Mouse (Mus musculus): Measurements from ENCODE around the gene Acaa1a. TPM values are rescaled to one million over a fixed set of nuclear protein-coding genes. Genes with fewer than 3 reads are reported as not detected.
"Not testable (repeated sequence)": the region's sequence is repeated elsewhere in the genome, so short reads cannot be mapped to it uniquely, and the experiment has no call there.

Gene Acaa1a
- polyA plus RNA-seq, 1 experiment from 2014 or later, result 81.6 TPM

GRCm38 (mm10) chr9:119365284-119365683, 25.8 kb downstream of the Acaa1a start, which contains the start of gene Slc22a14:
Slc22a14 (minus strand) TSS chr9:119365553.
- no peak within 1 kb of the TSS for H3K9ac ChIP-seq (ENCODE audit: low read length)
- peaks cover 12 to 13% of the 10 kb centered on the region in 2 experiments; a peak in 3 of 4 replicates for H3K4me1 ChIP-seq (ENCODE audit: control insufficient read depth in 2 of 2, insufficient read depth in 2 of 2, low read length in 2 of 2)
- H3K4me2 ChIP-seq (ENCODE audit: low read length), result no peak within 1 kb of the TSS
- 49% methylated on average over 7 of the region's 7 CpGs for WGBS
- H3K27me3 ChIP-seq (ENCODE audit: control insufficient read depth, insufficient read depth, low read length), result no peaks in the 10 kb centered on the region
- no peak for ATAC-seq (ENCODE audit: insufficient number of reproducible peaks, insufficient read depth, low FRiP score, low read depth)
- no peak within 1 kb of the TSS for H3K27ac ChIP-seq (replicated peaks in 1 of 2; ENCODE audit: control insufficient read depth in 1 of 2, insufficient read depth in 1 of 2, low read depth in 2 of 2, low read length in 2 of 2)
- no peak within 1 kb of the TSS for H3K4me3 ChIP-seq (ENCODE audit: control insufficient read depth in 1 of 2, insufficient read depth in 1 of 2, low read depth in 1 of 2, low read length in 2 of 2)
- no peaks in the 10 kb centered on the region; the same call in 1 of the 2 replicates for H3K36me3 ChIP-seq (ENCODE audit: control insufficient read depth, insufficient read depth, low read length)
- no peaks in the 10 kb centered on the region for H3K9me3 ChIP-seq (ENCODE audit: control insufficient read depth, low read length)

- Histone ChIP-seq H3K4me2 (ENCODE audit: low read length) (no peak overlapping the region), H3K36me3 (ENCODE audit: control insufficient read depth, insufficient read depth, low read length) (no peaks in the 10 kb centered on the region; the same call in 1 of the 2 replicates), H3K9me3 (ENCODE audit: control insufficient read depth, low read length) (no peaks in the 10 kb centered on the region), H3K27me3 (ENCODE audit: control insufficient read depth, insufficient read depth, low read length) (no peaks in the 10 kb centered on the region), H3K27ac (replicated peaks in 1 of 2; ENCODE audit: control insufficient read depth in 1 of 2, insufficient read depth in 1 of 2, low read depth in 2 of 2, low read length in 2 of 2) (no peak overlapping the region), H3K4me1 (ENCODE audit: control insufficient read depth in 2 of 2, insufficient read depth in 2 of 2, low read length in 2 of 2) (peaks cover 3 to 4% of the 10 kb centered on the region in 2 experiments; a peak in 3 of 4 replicates), H3K4me3 (ENCODE audit: control insufficient read depth in 1 of 2, insufficient read depth in 1 of 2, low read depth in 1 of 2, low read length in 2 of 2) (no peak overlapping the region), H3K9ac (ENCODE audit: low read length) (no peak overlapping the region)
- no peak for ATAC-seq (ENCODE audit: insufficient number of reproducible peaks, insufficient read depth, low FRiP score, low read depth)
- WGBS, result 95% methylated on average over 3 of the region's 3 CpGs
Measured at GRCm38 (mm10) chr9:119368367-119368766, 28.9 kb downstream of the Acaa1a start.

DNA sequence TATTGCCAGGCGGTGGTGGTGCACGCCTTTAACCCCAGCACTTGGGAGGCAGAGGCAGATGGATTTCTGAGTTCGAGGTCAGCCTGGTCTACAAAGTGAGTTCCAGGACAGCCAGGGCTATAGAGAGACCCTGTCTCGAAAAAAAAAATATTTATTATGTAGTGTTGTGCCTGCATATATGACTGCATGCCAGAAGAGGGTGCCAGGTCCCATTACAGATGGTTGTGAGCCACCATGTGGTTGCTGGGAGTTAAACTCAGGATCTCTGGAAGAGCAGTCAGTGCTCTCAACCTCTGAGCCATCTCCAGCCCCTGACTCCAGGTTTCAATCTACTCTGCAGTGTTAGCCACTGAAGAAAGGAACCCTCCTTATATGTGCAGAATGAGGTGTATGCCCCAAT, 31.3 kb downstream of the Acaa1a start:
- not testable (repeated sequence) for H3K36me3 ChIP-seq (ENCODE audit: control insufficient read depth, insufficient read depth, low read length); H3K9ac ChIP-seq (ENCODE audit: low read length); H3K27ac ChIP-seq (replicated peaks in 1 of 2; ENCODE audit: control insufficient read depth in 1 of 2, insufficient read depth in 1 of 2, low read depth in 2 of 2, low read length in 2 of 2); H3K27me3 ChIP-seq (ENCODE audit: control insufficient read depth, insufficient read depth, low read length); H3K4me1 ChIP-seq (ENCODE audit: control insufficient read depth in 2 of 2, insufficient read depth in 2 of 2, low read length in 2 of 2); ATAC-seq (ENCODE audit: insufficient number of reproducible peaks, insufficient read depth, low FRiP score, low read depth); H3K9me3 ChIP-seq (ENCODE audit: control insufficient read depth, low read length); H3K4me3 ChIP-seq (ENCODE audit: control insufficient read depth in 1 of 2, insufficient read depth in 1 of 2, low read depth in 1 of 2, low read length in 2 of 2); H3K4me2 ChIP-seq (ENCODE audit: low read length)
- WGBS, result 82% methylated on average over 4 of the region's 4 CpGs

- no peaks in the 10 kb centered on the region; the same call in 1 of the 2 replicates for H3K36me3 ChIP-seq (ENCODE audit: control insufficient read depth, insufficient read depth, low read length)
- H3K4me1 ChIP-seq (ENCODE audit: control insufficient read depth in 2 of 2, insufficient read depth in 2 of 2, low read length in 2 of 2), result no peaks in the 10 kb centered on the region
- no peak for ATAC-seq (ENCODE audit: insufficient number of reproducible peaks, insufficient read depth, low FRiP score, low read depth)
- H3K4me2 ChIP-seq (ENCODE audit: low read length), result no peak overlapping the region
- H3K4me3 ChIP-seq (ENCODE audit: control insufficient read depth in 1 of 2, insufficient read depth in 1 of 2, low read depth in 1 of 2, low read length in 2 of 2), result no peak overlapping the region
- no peak overlapping the region for H3K9ac ChIP-seq (ENCODE audit: low read length)
- H3K9me3 ChIP-seq (ENCODE audit: control insufficient read depth, low read length), result no peaks in the 10 kb centered on the region
- no peak overlapping the region for H3K27ac ChIP-seq (replicated peaks in 1 of 2; ENCODE audit: control insufficient read depth in 1 of 2, insufficient read depth in 1 of 2, low read depth in 2 of 2, low read length in 2 of 2)
- WGBS, result 85% methylated on average over 4 of the region's 4 CpGs
- no peaks in the 10 kb centered on the region for H3K27me3 ChIP-seq (ENCODE audit: control insufficient read depth, insufficient read depth, low read length)
Measured at GRCm38 (mm10) chr9:119371251-119371650, 31.8 kb downstream of the Acaa1a start.

DNA sequence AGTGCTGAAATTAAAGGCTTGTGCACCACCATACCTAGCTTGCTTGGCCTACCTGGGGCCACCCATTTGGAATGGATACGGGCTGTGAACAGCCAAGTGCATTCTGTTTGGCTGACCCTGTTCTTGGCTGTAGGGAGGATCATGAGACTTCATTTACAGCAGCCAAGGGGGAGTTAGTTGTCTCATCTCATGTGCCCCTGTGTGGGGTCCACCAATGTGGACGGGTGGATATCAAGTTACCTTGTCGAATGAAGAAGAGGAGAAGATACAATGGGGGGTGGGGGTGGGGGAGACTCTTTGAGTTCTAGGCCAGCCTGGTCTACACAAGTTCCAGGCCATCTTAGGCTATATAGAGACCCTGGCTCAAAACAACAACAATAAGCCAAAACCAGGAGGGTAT, 35.5 kb downstream of the Acaa1a start:
- H3K27me3 ChIP-seq (ENCODE audit: control insufficient read depth, insufficient read depth, low read length), result no peaks in the 10 kb centered on the region
- no peak overlapping the region for H3K4me3 ChIP-seq (ENCODE audit: control insufficient read depth in 1 of 2, insufficient read depth in 1 of 2, low read depth in 1 of 2, low read length in 2 of 2)
- no peaks in the 10 kb centered on the region for H3K4me1 ChIP-seq (ENCODE audit: control insufficient read depth in 2 of 2, insufficient read depth in 2 of 2, low read length in 2 of 2)
- no peak overlapping the region for H3K9ac ChIP-seq (ENCODE audit: low read length)
- no peak overlapping the region for H3K4me2 ChIP-seq (ENCODE audit: low read length)
- 73% methylated on average over 3 of the region's 3 CpGs for WGBS
- no peaks in the 10 kb centered on the region for H3K9me3 ChIP-seq (ENCODE audit: control insufficient read depth, low read length)
- H3K27ac ChIP-seq (replicated peaks in 1 of 2; ENCODE audit: control insufficient read depth in 1 of 2, insufficient read depth in 1 of 2, low read depth in 2 of 2, low read length in 2 of 2), result no peak overlapping the region
- no peak for ATAC-seq (ENCODE audit: insufficient number of reproducible peaks, insufficient read depth, low FRiP score, low read depth)
- H3K36me3 ChIP-seq (ENCODE audit: control insufficient read depth, insufficient read depth, low read length), result no peaks in the 10 kb centered on the region

- H3K4me3 ChIP-seq (ENCODE audit: control insufficient read depth in 1 of 2, insufficient read depth in 1 of 2, low read depth in 1 of 2, low read length in 2 of 2), result no peak overlapping the region
- no peaks in the 10 kb centered on the region for H3K36me3 ChIP-seq (ENCODE audit: control insufficient read depth, insufficient read depth, low read length)
- ATAC-seq (ENCODE audit: insufficient number of reproducible peaks, insufficient read depth, low FRiP score, low read depth), result no peak
- no peaks in the 10 kb centered on the region for H3K9me3 ChIP-seq (ENCODE audit: control insufficient read depth, low read length)
- no peak overlapping the region for H3K27ac ChIP-seq (replicated peaks in 1 of 2; ENCODE audit: control insufficient read depth in 1 of 2, insufficient read depth in 1 of 2, low read depth in 2 of 2, low read length in 2 of 2)
- H3K9ac ChIP-seq (ENCODE audit: low read length), result no peak overlapping the region
- no peak overlapping the region for H3K4me2 ChIP-seq (ENCODE audit: low read length)
- H3K4me1 ChIP-seq (ENCODE audit: control insufficient read depth in 2 of 2, insufficient read depth in 2 of 2, low read length in 2 of 2), result no peaks in the 10 kb centered on the region
- WGBS, result 77% methylated on average over 6 of the region's 6 CpGs
- no peaks in the 10 kb centered on the region for H3K27me3 ChIP-seq (ENCODE audit: control insufficient read depth, insufficient read depth, low read length)
Measured at GRCm38 (mm10) chr9:119375556-119375955, 36.1 kb downstream of the Acaa1a start.

DNA sequence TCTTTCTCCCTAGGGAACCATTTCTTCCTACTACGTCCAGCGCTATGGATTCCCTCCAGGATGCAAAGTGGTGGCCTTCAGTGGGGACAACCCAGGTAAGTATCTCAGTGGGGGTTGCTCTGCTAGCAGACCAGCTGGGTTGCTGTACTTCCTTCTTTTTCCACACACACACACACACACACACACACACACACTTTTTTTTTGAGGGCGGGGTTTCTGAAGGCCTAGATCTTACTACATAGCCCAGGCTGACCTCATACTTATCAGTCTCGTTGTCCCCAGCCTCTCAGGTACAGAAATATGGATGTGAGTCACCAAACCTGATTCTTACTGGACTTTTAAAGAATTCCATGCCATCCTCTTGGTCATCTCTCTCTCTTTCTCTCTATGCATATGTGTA, 38.8 kb downstream of the Acaa1a start:
- Histone ChIP-seq H3K4me3 (ENCODE audit: control insufficient read depth in 1 of 2, insufficient read depth in 1 of 2, low read depth in 1 of 2, low read length in 2 of 2) (no peak overlapping the region), H3K27me3 (ENCODE audit: control insufficient read depth, insufficient read depth, low read length) (no peaks in the 10 kb centered on the region), H3K9ac (ENCODE audit: low read length) (no peak overlapping the region), H3K27ac (replicated peaks in 1 of 2; ENCODE audit: control insufficient read depth in 1 of 2, insufficient read depth in 1 of 2, low read depth in 2 of 2, low read length in 2 of 2) (no peak overlapping the region), H3K4me2 (ENCODE audit: low read length) (no peak overlapping the region), H3K36me3 (ENCODE audit: control insufficient read depth, insufficient read depth, low read length) (no peaks in the 10 kb centered on the region), H3K9me3 (ENCODE audit: control insufficient read depth, low read length) (no peaks in the 10 kb centered on the region), H3K4me1 (ENCODE audit: control insufficient read depth in 2 of 2, insufficient read depth in 2 of 2, low read length in 2 of 2) (no peaks in the 10 kb centered on the region)
- 80% methylated on average over 4 of the region's 4 CpGs for WGBS
- no peak for ATAC-seq (ENCODE audit: insufficient number of reproducible peaks, insufficient read depth, low FRiP score, low read depth)

- Histone ChIP-seq H3K27me3 (ENCODE audit: control insufficient read depth, insufficient read depth, low read length) (no peaks in the 10 kb centered on the region), H3K9me3 (ENCODE audit: control insufficient read depth, low read length) (no peaks in the 10 kb centered on the region), H3K36me3 (ENCODE audit: control insufficient read depth, insufficient read depth, low read length) (no peaks in the 10 kb centered on the region), H3K4me2 (ENCODE audit: low read length) (no peak overlapping the region), H3K27ac (replicated peaks in 1 of 2; ENCODE audit: control insufficient read depth in 1 of 2, insufficient read depth in 1 of 2, low read depth in 2 of 2, low read length in 2 of 2) (no peak overlapping the region), H3K4me1 (ENCODE audit: control insufficient read depth in 2 of 2, insufficient read depth in 2 of 2, low read length in 2 of 2) (no peaks in the 10 kb centered on the region), H3K9ac (ENCODE audit: low read length) (no peak overlapping the region), H3K4me3 (ENCODE audit: control insufficient read depth in 1 of 2, insufficient read depth in 1 of 2, low read depth in 1 of 2, low read length in 2 of 2) (no peak overlapping the region)
- WGBS, result 38% methylated on average over 6 of the region's 6 CpGs
- no peak for ATAC-seq (ENCODE audit: insufficient number of reproducible peaks, insufficient read depth, low FRiP score, low read depth)
Measured at GRCm38 (mm10) chr9:119382603-119383002, 43.1 kb downstream of the Acaa1a start.

All from heart, embryonic 14.5 days (tissue).